Mouse (Mus musculus): ENCODE results near the gene Slc9a7. TPM values are rescaled to one million over a fixed set of nuclear protein-coding genes. Genes with fewer than 3 reads are reported as not detected.

Gene Slc9a7
- 5.5 TPM in 2 replicates for polyA plus RNA-seq (2012; rRNA removed)

DNA sequence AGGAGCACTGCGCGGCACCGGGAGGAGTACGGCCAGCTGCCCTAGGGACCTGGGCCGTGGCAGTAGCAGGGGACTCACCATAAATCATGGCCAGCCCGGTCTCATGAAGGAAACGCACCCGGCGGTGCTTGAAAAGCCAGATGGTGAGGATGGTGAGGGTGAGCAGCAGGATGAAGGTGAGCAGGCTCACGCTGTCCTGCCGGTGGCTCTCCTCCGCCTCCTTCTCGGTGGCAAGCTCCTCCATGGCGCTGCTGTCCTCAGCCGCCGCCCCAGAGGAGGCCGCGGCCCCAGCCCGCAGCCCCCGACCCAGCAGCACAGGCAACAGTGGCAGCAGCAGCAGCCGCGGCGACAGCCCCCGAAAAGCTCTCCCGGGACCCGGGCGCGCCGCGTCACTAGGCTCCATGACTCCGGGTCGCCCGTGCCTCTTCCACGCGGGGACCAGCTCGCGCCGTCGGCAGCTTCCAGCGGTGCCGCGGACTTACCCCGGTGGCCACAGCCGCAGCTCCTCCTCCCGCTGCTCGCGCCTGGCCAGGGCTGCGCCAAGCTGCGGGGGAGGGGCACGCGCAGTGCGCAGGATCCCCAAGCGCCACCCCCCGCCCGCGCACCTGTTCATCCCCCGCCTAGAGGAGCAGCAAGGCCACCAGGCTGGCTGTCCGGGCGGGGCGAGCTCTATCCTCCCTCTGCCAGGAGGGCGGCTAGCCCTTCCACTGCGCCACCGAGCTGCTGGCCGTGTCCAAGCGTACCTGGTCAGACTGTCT, at the start of gene Slc9a7:
Gene Slc9a7 (minus strand): TSS at position 526 of the 758 bp plus-strand sequence.

DNA sequence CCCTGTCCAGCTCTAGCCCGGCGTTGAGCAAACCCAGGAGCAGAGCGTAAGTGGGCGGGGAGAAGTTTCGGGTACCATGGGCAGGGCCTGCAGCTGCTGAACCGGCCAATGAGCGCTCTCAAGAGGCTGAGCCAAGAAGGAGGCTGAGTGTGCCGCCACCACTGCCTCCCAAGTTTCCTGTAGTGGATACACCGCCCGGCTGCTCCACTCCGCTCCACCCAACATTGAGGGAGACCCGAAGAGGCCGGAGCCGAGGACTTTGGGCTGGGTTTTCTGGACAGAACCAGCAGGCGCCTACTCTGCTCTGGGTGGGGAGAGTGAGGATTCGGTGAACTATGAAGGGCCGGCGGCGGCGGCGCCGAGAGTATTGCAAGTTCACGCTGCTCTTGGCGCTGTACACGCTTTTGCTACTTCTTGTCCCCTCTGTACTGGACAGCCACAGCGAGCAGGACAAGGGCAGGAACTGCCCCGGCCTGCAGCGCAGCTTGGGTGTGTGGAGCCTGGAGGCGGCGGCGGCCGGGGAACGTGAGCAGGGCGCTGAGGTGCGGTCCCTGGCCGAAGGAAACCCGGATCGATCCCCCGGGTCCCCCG, 232.1 kb downstream of the Slc9a7 start, which contains the start of gene Chst7:
Gene Chst7 (plus strand): TSS at position 180 of the 591 bp plus-strand sequence.

Other genes starting within 250 kb of the Slc9a7 start
- 2.5 and 3.2 TPM in 2 replicates for gene Chst7, start 232.2 kb downstream of the Slc9a7 start, polyA plus RNA-seq (2012; rRNA removed)
- gene Rp2, start 72.7 kb upstream of the Slc9a7 start, polyA plus RNA-seq (2012; rRNA removed): 11.4 and 13.2 TPM in 2 replicates
- 8.9 and 9.9 TPM in 2 replicates for gene Jade3, start 133.9 kb upstream of the Slc9a7 start, polyA plus RNA-seq (2012; rRNA removed)

Measured in central nervous system, embryonic 14 days (tissue).